Mouse (Mus musculus) lung, adult 2 months (tissue): ENCODE results near the gene Fam186b.

Source experiments
- CTCF ChIP-seq: fragments of 200-500 bp; IDR thresholded peaks from 2 replicates; pipeline ENCODE4 v1.5.1; 2011; ENCODE audit warnings: mild to moderate bottlenecking, low read length, control low read depth; ENCODE audit not compliant: insufficient read depth
- POLR2A ChIP-seq: fragments of 200-500 bp; IDR thresholded peaks from 2 replicates; pipeline ENCODE4 v1.6.1; 2011; ENCODE audit warnings: low read depth, mild to moderate bottlenecking, control low read depth, low read length, borderline replicate concordance; ENCODE audit errors: extremely low read depth

DNA sequence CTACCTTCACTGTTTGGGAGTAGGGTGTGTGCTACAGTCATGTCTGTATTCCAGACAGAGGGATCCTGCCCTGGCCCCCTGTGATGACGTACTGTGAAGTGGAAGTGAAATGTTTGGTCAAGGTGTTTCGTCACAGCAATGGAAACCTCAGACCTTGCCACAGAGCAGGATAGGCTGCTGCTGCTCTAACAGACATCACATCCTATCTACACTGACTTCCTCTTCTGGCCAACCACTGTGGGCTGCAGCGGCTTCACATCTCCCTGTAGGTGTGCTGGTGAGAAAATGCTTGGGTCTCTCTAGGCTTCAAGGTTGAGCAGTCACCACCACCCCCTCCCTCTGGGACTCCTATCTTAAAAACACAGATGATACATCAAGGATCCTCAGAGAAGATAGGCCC lies 45.4 kb upstream of the Fam186b start:
- TF ChIP-seq CTCF (no peak), POLR2A (no peak)
